Mouse (Mus musculus) liver, postnatal 0 days (tissue): ENCODE results near the gene Baz2a. TPM values are rescaled to one million over a fixed set of nuclear protein-coding genes. Genes with fewer than 3 reads are reported as not detected.
A peak's percentile ranks its signal among the peaks of the same experiment; 100 is the strongest.

Experiments
- ATAC-seq: fragments of 200-750 bp; cut with Nextera tagmentation; 2 replicates; pipeline ENCODE4 v1.8.0; 2017; ENCODE audit warnings: mild to moderate bottlenecking, moderate library complexity
- DNase-seq: peaks from one replicate; pipeline ENCODE4 v3.0.0-alpha.2; 2016
- H3K27ac ChIP-seq: fragments of 300-500 bp; sonication (generic); 2 replicates; pipeline ENCODE4 v1.5.1; 2014; ENCODE audit warnings: antibody characterized with exemption, moderate library complexity, mild to moderate bottlenecking, low read depth
- H3K27me3 ChIP-seq: fragments of 300-500 bp; sonication (generic); 2 replicates; pipeline ENCODE4 v1.6.1; 2014; ENCODE audit warnings: low read length, control low read depth, mixed read lengths; ENCODE audit not compliant: insufficient read depth
- H3K36me3 ChIP-seq: fragments of 300-500 bp; sonication (generic); replicated peaks from 2 replicates; pipeline ENCODE4 v1.6.1; 2014; ENCODE audit warnings: mild to moderate bottlenecking, control low read depth, low read length, moderate library complexity, mixed read lengths; ENCODE audit not compliant: insufficient read depth
- H3K4me1 ChIP-seq: fragments of 300-500 bp; sonication (generic); 2 replicates; pipeline ENCODE4 v1.6.1; 2014; ENCODE audit warnings: antibody characterized with exemption, mild to moderate bottlenecking, control low read depth; ENCODE audit not compliant: insufficient read depth
- H3K4me2 ChIP-seq: fragments of 300-500 bp; sonication (generic); 2 replicates; pipeline ENCODE4 v1.6.1; 2014; ENCODE audit warnings: low read depth, mild to moderate bottlenecking, low read length, moderate library complexity, mixed read lengths
- H3K4me3 ChIP-seq: fragments of 300-500 bp; sonication (generic); 2 replicates; pipeline ENCODE4 v1.5.1; 2014; ENCODE audit warnings: low read depth, low read length
- H3K9ac ChIP-seq: fragments of 300-500 bp; sonication (generic); replicated peaks from 2 replicates; pipeline ENCODE4 v1.6.1; 2014; ENCODE audit warnings: mild to moderate bottlenecking, moderate library complexity
- H3K9me3 ChIP-seq: fragments of 300-500 bp; sonication (generic); 2 replicates; pipeline ENCODE4 v1.6.1; 2016; ENCODE audit warnings: mild to moderate bottlenecking, control low read depth, low read length, mixed read lengths
- CTCF ChIP-seq: sonication (generic); IDR thresholded peaks from 2 replicates; pipeline ENCODE4 v1.5.1; 2016; ENCODE audit warnings: antibody characterized with exemption, low read depth
- EP300 ChIP-seq: IDR thresholded peaks from 2 replicates; pipeline ENCODE4 v1.6.1; 2016; ENCODE audit warnings: antibody characterized with exemption, low read depth, mild to moderate bottlenecking
- WGBS: fragments of 180-500 bp; shearing (Covaris S2); extraction: QIAGEN DNeasy Blood & Tissue Kit; methylation state at CpG from one replicate; pipeline ENCODE4 v1.1.7; 2014; ENCODE audit not compliant: insufficient replicate concordance; 5-methylcytosine and 5-hydroxymethylcytosine counted together
- polyA plus RNA-seq: library from polyadenylated mRNA; unstranded; fragments of >200 nt; fragmentation: Nextera tagmentation; extraction: Ambion mirVana; gene quantifications from 2 replicates; pipeline ENCODE4 v1.2.1, GENCODE M21; 2015

The Baz2a gene
- polyA plus RNA-seq, 1 experiment from 2014 or later, result 5.4 TPM

DNA sequence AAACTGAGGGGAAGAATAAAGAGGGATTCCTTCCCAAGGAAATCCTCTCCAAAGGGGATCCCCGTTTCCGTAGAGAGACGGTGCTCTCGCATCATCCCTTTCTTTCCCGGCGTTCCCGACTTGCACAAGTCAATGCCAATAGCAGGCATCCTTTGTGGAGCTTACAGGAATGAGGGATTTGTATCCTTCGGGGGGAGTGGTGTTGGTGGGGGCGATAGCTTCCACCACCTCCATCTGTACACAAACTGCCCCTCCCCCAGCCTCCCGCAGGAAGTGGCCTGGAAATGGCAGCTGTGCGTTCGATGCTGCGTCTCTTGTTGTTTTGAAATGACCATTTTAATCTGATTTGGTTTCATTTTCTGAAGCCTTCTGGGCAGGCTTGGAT, 6.2 kb downstream of the Baz2a start:
- WGBS, result 0% methylated on average over 13 of the region's 13 CpGs

DNA sequence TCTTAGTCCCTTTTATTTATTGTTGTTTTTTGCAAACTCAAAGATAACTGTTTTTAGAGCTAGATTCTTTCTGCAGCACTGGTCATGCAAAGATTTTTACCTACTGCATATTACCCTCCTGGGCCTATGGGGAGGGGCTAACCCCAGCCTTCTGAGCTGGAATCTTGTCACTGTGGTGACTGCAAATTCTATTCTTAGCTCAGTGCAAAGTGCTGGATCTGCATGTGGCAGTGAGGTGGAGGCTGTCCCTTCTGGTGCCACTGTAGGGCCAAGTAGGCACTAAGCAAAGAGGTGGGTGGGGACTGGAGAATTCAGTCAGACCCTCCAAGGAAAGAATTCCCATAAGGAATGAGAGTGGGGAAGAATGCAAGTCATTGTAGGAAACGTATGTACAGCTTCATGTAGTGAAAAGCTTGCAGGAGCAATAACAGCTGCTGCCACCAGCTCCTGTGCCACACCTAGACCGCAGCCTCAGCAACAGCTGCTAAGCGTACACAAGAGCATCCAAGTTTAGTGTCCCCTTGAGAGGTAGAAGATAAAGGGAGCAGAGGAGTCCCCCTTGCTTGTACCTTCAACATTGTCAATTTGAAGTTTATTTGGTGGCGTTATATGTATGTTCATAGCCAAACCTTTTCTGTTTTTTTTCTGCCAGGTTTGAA, 18.9 kb downstream of the Baz2a start:
- Histone ChIP-seq H3K27me3 (no peaks in the 10 kb centered on the region), H3K4me1 (no peaks in the 10 kb centered on the region), H3K9ac (no peak overlapping the region), H3K36me3 (peaks cover 64% of the 10 kb centered on the region), H3K4me2 (no peak overlapping the region), H3K9me3 (no peaks in the 10 kb centered on the region), H3K27ac (no peak overlapping the region), H3K4me3 (no peak overlapping the region)
- DNase-seq (no peak), ATAC-seq (no peak)
- 93% methylated on average over 4 of the region's 4 CpGs for WGBS
- TF ChIP-seq EP300 (no peak), CTCF (no peak)

More for the DNA sequence above, 6.2 kb downstream of the Baz2a start:
- peak; percentile 76 for DNase-seq
- H3K27me3 ChIP-seq, result no peaks in the 10 kb centered on the region
- H3K36me3 ChIP-seq, result no peaks in the 10 kb centered on the region; the same call in 1 of the 2 replicates
- peak overlapping the region; percentile 99 for H3K4me3 ChIP-seq
- H3K27ac ChIP-seq, result peak overlapping the region; percentile 87
- no peaks in the 10 kb centered on the region for H3K9me3 ChIP-seq
- no peak for ATAC-seq
- H3K4me1 ChIP-seq, result peaks cover 44% of the 10 kb centered on the region
- H3K4me2 ChIP-seq, result peak overlapping the region; percentile 92
- TF ChIP-seq CTCF, result no peak
- TF ChIP-seq EP300, result no peak
- peak overlapping the region; percentile 97 for H3K9ac ChIP-seq

DNA sequence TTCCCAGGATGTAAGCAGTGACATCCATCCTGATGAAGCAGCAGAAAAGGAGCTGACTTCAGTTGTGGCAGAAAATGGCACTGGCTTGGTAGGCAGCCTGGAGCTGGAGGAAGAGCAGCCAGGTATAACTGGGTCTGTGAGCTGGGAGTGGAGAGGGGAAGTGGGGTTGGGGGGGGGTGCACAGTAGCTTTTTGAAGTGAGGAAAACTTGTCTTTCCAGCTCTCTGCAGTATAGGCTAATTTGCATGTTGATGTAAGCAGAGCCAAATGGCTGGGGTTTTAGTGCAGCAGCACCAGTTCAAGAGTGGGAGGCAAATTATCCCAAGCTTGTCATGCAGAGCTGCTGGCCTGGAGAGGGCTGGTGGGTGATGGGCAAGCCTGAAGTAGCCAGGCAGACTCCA, 19.9 kb downstream of the Baz2a start:
- TF ChIP-seq CTCF, result no peak
- TF ChIP-seq EP300, result no peak
- Histone ChIP-seq H3K36me3 (peaks cover 74% of the 10 kb centered on the region), H3K4me3 (no peak overlapping the region), H3K9ac (no peak overlapping the region), H3K27ac (no peak overlapping the region), H3K4me2 (no peak overlapping the region), H3K4me1 (no peaks in the 10 kb centered on the region), H3K27me3 (no peaks in the 10 kb centered on the region), H3K9me3 (no peaks in the 10 kb centered on the region)
- DNase-seq (no peak), ATAC-seq (no peak)

DNA sequence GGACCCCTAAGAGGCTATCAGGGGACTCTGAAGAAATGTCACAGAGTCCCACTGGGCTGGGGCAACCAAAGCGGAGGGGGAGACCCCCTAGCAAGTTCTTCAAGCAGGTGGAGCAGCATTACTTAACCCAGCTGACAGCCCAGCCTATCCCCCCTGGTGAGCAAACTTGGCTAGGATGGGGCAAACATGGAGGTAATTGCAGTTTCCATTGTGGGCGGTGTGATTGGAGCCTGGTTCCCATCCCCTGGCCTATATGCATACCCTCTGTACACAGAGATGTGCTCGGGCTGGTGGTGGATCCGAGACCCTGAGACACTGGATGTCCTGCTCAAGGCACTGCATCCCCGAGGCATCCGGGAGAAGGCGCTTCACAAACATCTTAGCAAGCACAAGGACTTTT, 32.5 kb downstream of the Baz2a start:
- Histone ChIP-seq H3K4me1 (no peaks in the 10 kb centered on the region), H3K36me3 (peaks cover 91% of the 10 kb centered on the region), H3K4me3 (no peak overlapping the region), H3K27me3 (no peaks in the 10 kb centered on the region), H3K4me2 (no peak overlapping the region), H3K9me3 (no peaks in the 10 kb centered on the region), H3K9ac (no peak overlapping the region), H3K27ac (no peak overlapping the region)
- WGBS, result 89% methylated on average over 7 of the region's 7 CpGs
- DNase-seq (no peak), ATAC-seq (no peak)
- TF ChIP-seq CTCF, result no peak
- TF ChIP-seq EP300, result no peak

DNA sequence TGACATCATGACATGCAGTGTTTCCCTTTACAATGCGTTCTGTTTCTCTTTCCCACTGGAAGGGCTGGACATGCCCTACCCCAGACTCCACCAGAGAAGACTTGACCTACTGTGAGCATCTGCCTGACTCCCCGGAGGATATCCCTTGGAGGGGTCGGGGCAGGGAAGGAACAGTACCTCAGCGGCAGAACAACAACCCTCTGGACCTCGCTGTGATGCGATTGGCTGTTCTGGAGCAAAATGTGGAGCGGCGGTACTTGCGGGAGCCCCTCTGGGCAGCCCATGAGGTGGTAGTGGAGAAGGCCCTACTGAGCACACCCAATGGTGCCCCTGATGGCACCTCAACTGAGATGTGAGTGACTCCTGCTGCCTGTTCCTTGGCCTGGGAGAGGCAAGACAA, 33.5 kb downstream of the Baz2a start:
- Histone ChIP-seq H3K9ac (no peak overlapping the region), H3K9me3 (no peaks in the 10 kb centered on the region), H3K4me3 (no peak overlapping the region), H3K4me2 (no peak overlapping the region), H3K27me3 (no peaks in the 10 kb centered on the region), H3K27ac (no peak overlapping the region), H3K36me3 (peaks cover 88% of the 10 kb centered on the region), H3K4me1 (no peaks in the 10 kb centered on the region)
- TF ChIP-seq EP300 (no peak), CTCF (no peak)
- ATAC-seq (no peak), DNase-seq (no peak)
- WGBS, result 97% methylated on average over 9 of the region's 9 CpGs

DNA sequence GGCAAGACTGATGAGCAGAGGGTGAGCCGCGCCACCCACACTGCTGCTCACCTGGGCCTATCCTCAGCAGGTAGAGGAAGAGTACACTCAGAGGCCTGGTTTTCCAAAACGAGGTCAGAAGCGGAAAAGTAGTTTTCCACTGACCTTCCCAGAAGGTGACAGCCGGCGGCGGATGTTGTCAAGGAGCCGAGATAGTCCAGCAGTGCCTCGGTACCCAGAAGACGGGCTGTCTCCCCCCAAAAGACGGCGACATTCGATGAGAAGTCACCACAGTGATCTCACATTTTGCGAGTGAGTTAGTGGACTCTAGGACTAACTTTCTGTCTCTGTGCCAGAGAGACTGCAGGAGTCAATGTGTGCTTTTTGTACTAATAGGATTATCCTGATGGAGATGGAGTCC, 34.6 kb downstream of the Baz2a start:
- no peaks in the 10 kb centered on the region for H3K9me3 ChIP-seq
- no peak overlapping the region for H3K4me2 ChIP-seq
- no peak overlapping the region for H3K9ac ChIP-seq
- H3K27me3 ChIP-seq, result no peaks in the 10 kb centered on the region
- DNase-seq (no peak), ATAC-seq (no peak)
- H3K4me3 ChIP-seq, result no peak overlapping the region
- TF ChIP-seq CTCF, result no peak
- no peak for TF ChIP-seq EP300
- 90% methylated on average over 14 of the region's 14 CpGs for WGBS
- H3K27ac ChIP-seq, result no peak overlapping the region
- peaks cover 85% of the 10 kb centered on the region for H3K36me3 ChIP-seq
- H3K4me1 ChIP-seq, result no peaks in the 10 kb centered on the region
